Mouse (Mus musculus): ENCODE measurements at regions not wholly inside any gene's neighbourhood (a gene's known extent, or its start where the extent isn't known, plus 50 kb on each side); places are given as distances from the start of the nearest gene placed in this dataset.

DNA sequence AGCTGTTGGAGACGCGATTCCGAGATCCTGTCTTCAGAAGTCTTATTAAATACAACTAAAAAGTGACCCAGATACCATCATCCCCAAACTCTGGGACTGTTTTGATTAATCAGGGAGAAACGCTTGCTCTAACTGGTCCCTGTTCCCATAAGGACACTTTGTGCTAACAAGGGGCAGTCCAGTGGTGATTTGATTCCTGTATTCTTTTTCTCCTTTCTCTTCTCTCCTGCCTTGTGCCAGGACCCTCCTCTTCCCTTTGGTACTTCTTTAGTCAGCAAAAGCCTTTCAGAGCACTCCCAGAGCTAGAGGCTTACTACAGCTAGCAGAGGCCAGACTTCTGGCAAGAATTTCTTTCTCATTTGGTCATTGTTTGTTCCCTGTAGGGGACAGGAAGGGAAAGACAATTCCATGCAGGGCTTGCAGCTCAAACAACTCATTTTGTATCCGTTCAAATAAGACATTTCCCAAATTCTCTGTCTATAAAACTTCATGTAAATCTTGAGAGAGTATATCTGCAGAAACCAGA lies 337.3 kb upstream of the Prickle1 start:
- Histone ChIP-seq H3K27ac (peak overlapping the region; percentile 74), H3K9me3 (replicated peaks) (no peaks in the 10 kb centered on the region), H3K4me1 (peaks cover 15% of the 10 kb centered on the region), H3K4me3 (no peak overlapping the region), H3K27me3 (ENCODE audit: low read depth, poor library complexity, severe bottlenecking) (no peaks in the 10 kb centered on the region), H3K36me3 (no peaks in the 10 kb centered on the region)
- no peak for DNase-seq (ENCODE audit: low spot score)
- WGBS, result 77% methylated on average over 5 of the region's 5 CpGs

DNA sequence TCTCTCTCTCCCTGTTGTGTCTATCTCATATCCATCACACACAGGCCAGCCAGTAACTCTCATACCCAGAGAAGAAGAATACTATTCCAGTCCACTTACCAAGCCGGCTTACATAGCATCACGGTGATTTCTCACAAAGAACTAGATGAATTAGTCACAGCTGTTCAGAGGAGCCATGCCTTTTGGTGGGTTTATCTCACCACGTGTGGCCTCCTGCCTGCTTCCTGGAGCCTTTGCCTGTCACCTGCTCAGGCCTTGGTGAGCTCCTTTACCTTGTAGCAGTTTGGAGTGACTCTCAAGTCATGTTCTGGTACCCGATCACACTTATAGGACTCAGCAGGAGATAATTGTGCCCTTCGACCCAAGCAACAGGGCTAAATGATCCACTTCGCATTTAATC lies 331.2 kb upstream of the Prickle1 start:
- Histone ChIP-seq H3K36me3 (no peaks in the 10 kb centered on the region), H3K27ac (peak overlapping the region; percentile 66), H3K4me1 (peaks cover 17% of the 10 kb centered on the region), H3K9me3 (replicated peaks) (no peaks in the 10 kb centered on the region), H3K27me3 (ENCODE audit: low read depth, poor library complexity, severe bottlenecking) (no peaks in the 10 kb centered on the region), H3K4me3 (no peak overlapping the region)
- 41% methylated on average over 6 of the region's 6 CpGs for WGBS
- no peak for DNase-seq (ENCODE audit: low spot score)

DNA sequence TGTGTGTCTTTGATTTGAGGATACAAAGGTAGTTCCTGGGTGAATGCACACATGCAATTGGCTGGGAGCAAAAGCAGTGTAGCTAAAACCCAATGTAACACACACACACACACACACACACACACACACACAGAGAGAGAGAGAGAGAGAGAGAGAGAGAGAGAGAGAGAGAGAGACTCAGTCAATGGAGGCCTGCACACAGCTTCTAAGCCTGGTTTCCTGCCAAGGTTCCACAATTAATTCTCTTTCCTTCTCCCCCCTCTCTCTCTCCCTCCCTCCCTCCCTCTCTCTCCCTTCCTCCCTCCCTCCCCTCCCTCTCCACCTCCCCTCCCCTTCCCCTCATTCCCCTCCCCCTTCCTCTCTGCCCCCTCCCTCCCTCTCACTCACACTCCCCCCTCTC lies 330.6 kb upstream of the Prickle1 start:
- DNase-seq (ENCODE audit: low spot score), result no peak

DNA sequence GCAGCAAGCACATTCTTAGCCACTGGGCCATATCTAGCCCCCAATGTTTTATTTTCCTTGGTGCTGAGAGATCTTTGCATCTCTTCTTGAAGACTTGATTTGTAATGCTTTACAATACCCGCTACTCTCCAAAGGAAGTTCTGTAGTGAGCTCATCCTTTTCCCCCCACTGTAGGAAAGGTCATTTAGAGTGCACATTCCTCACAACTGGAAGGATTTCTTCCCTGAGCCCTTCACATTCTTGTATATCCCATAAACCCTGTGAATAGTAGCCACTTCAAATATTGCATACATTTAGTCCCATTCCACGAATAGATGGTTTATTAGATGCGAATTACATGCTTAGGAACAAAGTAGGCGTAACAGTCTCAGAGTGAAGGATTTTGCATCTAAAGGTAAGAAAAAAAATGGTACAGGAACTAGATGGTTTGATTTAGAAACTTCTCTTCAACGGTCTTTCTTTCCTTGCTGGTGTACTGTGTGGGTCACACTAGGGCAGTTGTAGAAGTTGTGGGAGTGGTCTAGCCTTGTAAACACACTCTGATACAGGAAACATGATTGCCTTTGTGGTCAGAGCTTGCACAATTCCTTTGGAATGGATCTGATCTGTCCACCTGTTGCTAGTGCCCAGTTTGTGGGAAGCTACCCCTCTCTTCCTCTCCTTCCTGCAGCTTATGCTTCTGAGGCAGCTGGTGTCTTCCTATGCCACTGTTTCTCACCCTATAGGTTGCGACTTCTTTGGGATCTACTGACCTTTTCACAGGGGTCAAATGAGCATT lies 326.0 kb upstream of the Prickle1 start:
- peak overlapping the region; percentile 50 for H3K27ac ChIP-seq

More for the DNA sequence above, 330.6 kb upstream of the Prickle1 start:
- Histone ChIP-seq H3K36me3 (no peaks in the 10 kb centered on the region), H3K27ac (peak overlapping the region; percentile 66), H3K4me1 (peaks cover 20% of the 10 kb centered on the region), H3K9me3 (replicated peaks) (no peaks in the 10 kb centered on the region), H3K27me3 (ENCODE audit: low read depth, poor library complexity, severe bottlenecking) (no peaks in the 10 kb centered on the region), H3K4me3 (no peak overlapping the region)

DNA sequence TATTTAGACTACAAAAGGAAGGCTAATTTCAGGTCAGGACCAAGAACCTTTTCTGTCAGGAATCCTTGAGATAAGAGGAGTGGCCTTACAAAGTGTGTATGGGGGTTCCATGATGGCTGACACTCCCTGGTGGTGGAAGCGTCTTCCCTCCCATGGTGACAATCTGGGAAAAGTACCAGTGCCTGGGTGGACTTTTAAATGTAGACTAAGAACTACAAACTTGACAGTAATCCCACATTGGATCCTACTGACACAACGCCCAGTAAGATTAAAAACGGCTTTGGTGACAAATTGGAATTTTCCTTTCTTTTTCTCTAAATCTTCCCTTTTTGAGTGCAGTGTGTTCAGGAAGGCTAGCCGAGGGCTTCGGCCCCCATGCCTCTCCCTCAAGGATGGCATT lies 325.3 kb upstream of the Prickle1 start:
- Histone ChIP-seq H3K27me3 (ENCODE audit: low read depth, poor library complexity, severe bottlenecking) (no peaks in the 10 kb centered on the region), H3K4me3 (no peak overlapping the region), H3K36me3 (no peaks in the 10 kb centered on the region), H3K27ac (peak overlapping the region; percentile 50), H3K9me3 (replicated peaks) (no peaks in the 10 kb centered on the region), H3K4me1 (peaks cover 41% of the 10 kb centered on the region)
- 91% methylated on average over 5 of the region's 5 CpGs for WGBS
- no peak for DNase-seq (ENCODE audit: low spot score)

More for the DNA sequence above, 326.0 kb upstream of the Prickle1 start:
- peaks cover 45% of the 10 kb centered on the region for H3K4me1 ChIP-seq
- no peaks in the 10 kb centered on the region for H3K36me3 ChIP-seq
- DNase-seq (ENCODE audit: low spot score), result no peak
- no peaks in the 10 kb centered on the region for H3K9me3 ChIP-seq (replicated peaks)
- H3K27me3 ChIP-seq (ENCODE audit: low read depth, poor library complexity, severe bottlenecking), result no peaks in the 10 kb centered on the region
- WGBS, result 91% methylated on average over 6 of the region's 6 CpGs
- H3K4me3 ChIP-seq, result no peak overlapping the region

DNA sequence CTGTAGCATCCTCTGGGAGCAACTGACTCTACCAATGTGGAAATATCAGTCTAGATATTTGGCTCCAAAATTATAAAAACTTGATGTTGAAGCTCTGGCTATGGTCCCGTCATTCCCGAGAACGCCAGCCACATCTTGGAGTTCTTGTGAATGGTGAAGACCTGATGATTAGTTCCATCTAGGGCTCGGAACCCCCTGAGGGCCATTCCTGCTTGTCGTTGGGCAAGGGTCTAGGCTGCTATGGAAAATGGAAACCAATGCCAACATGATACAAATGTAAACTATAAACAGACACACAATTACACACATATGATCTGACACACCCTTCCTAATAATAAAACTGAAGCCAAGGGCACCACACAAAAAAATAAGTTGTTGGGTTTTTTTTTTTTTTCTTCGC lies 323.9 kb upstream of the Prickle1 start:
- 92% methylated on average over 6 of the region's 6 CpGs for WGBS
- DNase-seq (ENCODE audit: low spot score), result no peak
- Histone ChIP-seq H3K4me1 (peaks cover 39% of the 10 kb centered on the region), H3K36me3 (no peaks in the 10 kb centered on the region), H3K4me3 (no peak overlapping the region), H3K27me3 (ENCODE audit: low read depth, poor library complexity, severe bottlenecking) (no peaks in the 10 kb centered on the region), H3K27ac (no peak overlapping the region; the same call in 1 of the 2 replicates), H3K9me3 (replicated peaks) (no peaks in the 10 kb centered on the region)

DNA sequence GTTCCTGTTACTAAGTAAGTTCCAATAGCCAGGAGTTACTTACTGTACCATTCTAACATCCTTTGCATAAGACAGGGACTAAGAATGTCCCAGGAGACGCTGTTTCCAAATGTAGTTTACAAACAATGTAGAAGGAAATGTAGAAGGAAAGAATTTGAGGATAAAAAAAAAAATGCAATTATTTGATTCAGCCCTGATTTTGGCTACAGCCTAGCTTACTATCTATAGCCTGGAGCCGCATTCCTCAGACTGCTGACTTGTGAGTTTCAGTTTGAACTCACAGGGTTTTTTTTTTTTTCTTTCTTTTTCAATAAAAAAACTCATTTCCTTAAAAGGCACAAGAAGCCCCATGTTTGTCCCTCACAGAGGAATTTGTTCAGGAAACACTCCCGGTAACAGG lies 321.2 kb upstream of the Prickle1 start:
- Histone ChIP-seq H3K4me1 (peaks cover 59% of the 10 kb centered on the region), H3K9me3 (replicated peaks) (no peaks in the 10 kb centered on the region), H3K36me3 (no peaks in the 10 kb centered on the region), H3K27ac (peak overlapping the region; percentile 61), H3K27me3 (ENCODE audit: low read depth, poor library complexity, severe bottlenecking) (no peaks in the 10 kb centered on the region), H3K4me3 (no peak overlapping the region)
- DNase-seq (ENCODE audit: low spot score), result no peak
- WGBS, result 58% methylated on average over 3 of the region's 3 CpGs

DNA sequence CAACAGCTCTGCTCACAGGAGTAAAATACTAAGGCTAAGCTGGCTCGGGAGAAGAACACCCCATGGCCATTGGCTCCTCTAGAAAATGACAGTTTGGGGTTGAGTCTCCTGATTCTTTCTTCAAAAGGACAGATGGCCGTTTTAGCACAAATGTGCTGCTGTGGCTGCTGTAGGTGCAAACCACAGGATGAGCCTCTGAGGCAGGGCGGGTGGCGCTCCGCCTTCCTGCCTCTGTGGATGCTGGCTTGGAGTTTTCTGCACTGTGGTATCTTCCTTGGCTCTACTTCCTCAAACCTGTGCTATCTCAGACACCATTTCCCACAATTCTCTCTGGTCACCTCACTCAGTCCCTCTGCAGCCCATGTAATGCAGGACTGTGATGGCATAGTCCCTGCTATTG lies 317.8 kb upstream of the Prickle1 start:
- Histone ChIP-seq H3K27ac (peak overlapping the region; percentile 61), H3K36me3 (no peaks in the 10 kb centered on the region), H3K4me1 (peaks cover 64% of the 10 kb centered on the region), H3K27me3 (ENCODE audit: low read depth, poor library complexity, severe bottlenecking) (no peaks in the 10 kb centered on the region), H3K9me3 (replicated peaks) (no peaks in the 10 kb centered on the region), H3K4me3 (no peak overlapping the region)
- DNase-seq (ENCODE audit: low spot score), result no peak
- WGBS, result 56% methylated on average over 5 of the region's 5 CpGs

DNA sequence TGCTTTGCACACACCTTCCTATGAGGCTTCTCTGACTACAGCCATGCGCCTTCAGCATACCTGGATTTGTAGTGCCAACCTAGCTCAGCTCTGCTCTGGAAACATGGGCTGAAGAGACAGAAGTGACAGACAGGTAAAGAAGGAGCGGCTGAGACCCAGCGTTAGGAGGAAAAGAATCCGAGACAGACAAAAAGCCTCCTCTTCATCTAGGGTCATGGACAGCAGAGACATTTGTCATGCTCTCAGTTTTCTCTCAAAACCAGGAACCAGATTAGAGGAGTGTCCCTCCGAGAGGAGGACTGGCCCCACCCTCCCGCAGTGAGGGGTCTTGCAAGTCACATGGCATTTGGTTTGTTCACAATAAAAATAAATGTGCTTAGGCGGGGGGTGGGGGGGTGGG lies 317.4 kb upstream of the Prickle1 start:
- peaks cover 62% of the 10 kb centered on the region for H3K4me1 ChIP-seq
- H3K27me3 ChIP-seq (ENCODE audit: low read depth, poor library complexity, severe bottlenecking), result no peaks in the 10 kb centered on the region
- no peak overlapping the region for H3K4me3 ChIP-seq
- no peaks in the 10 kb centered on the region for H3K36me3 ChIP-seq
- H3K27ac ChIP-seq, result peak overlapping the region; percentile 61
- 41% methylated on average over 7 of the region's 7 CpGs for WGBS
- H3K9me3 ChIP-seq (replicated peaks), result no peaks in the 10 kb centered on the region
- DNase-seq (ENCODE audit: low spot score), result no peak

DNA sequence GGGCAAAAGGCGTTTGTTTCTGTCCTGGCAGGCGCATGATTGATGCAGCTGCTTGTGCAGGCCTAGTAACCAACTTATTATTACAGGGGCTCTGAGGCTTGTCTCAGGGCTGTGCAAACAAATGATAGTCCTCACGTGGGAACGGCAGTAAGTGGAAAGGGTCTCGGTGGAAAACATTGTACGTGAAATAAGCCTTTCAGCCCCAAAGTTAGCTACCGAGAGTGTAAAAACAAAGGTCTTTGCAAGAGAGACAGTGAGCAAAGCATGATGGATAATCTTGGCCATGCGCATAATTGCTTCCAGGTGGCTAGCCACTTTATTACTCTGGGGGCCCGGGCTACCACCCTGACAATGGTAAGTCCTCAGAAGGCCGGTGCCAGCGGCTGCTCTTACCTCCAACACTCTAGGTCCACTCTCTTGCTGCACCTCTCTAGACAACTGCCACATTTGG lies 315.3 kb upstream of the Prickle1 start:
- Histone ChIP-seq H3K27me3 (ENCODE audit: low read depth, poor library complexity, severe bottlenecking) (no peaks in the 10 kb centered on the region), H3K4me3 (peak overlapping the region; percentile 13; the same call in 1 of the 2 replicates), H3K9me3 (replicated peaks) (no peaks in the 10 kb centered on the region), H3K27ac (peak overlapping the region; percentile 88), H3K4me1 (peaks cover 63% of the 10 kb centered on the region), H3K36me3 (no peaks in the 10 kb centered on the region)
- 11% methylated on average over 11 of the region's 11 CpGs for WGBS
- peak; percentile 82 for DNase-seq (ENCODE audit: low spot score)

DNA sequence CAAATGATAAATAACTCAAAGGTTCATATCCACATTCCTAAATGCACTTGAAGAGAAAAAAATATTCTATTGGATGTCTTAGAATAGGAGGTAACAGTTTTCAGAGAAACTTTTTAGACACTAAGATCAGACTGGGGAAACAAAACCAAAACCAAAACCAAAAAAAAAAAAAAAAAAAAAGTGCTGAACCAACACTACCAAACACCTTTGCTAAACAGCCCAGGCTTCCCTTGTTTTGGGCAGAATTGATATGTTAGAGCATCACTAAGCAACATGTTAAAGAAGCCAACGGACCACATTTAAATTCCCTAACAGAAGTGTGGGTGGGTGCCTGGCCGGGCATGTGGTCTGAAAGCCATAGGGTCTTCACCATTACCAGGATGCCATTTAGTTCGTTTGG lies 314.5 kb upstream of the Prickle1 start:
- Histone ChIP-seq H3K9me3 (replicated peaks) (no peaks in the 10 kb centered on the region), H3K4me1 (peaks cover 72% of the 10 kb centered on the region), H3K27ac (peak overlapping the region; percentile 88; the same call in 1 of the 2 replicates), H3K4me3 (no peak overlapping the region), H3K27me3 (ENCODE audit: low read depth, poor library complexity, severe bottlenecking) (no peaks in the 10 kb centered on the region), H3K36me3 (no peaks in the 10 kb centered on the region)
- no peak for DNase-seq (ENCODE audit: low spot score)
- WGBS, result 81% methylated on average over 3 of the region's 3 CpGs

DNA sequence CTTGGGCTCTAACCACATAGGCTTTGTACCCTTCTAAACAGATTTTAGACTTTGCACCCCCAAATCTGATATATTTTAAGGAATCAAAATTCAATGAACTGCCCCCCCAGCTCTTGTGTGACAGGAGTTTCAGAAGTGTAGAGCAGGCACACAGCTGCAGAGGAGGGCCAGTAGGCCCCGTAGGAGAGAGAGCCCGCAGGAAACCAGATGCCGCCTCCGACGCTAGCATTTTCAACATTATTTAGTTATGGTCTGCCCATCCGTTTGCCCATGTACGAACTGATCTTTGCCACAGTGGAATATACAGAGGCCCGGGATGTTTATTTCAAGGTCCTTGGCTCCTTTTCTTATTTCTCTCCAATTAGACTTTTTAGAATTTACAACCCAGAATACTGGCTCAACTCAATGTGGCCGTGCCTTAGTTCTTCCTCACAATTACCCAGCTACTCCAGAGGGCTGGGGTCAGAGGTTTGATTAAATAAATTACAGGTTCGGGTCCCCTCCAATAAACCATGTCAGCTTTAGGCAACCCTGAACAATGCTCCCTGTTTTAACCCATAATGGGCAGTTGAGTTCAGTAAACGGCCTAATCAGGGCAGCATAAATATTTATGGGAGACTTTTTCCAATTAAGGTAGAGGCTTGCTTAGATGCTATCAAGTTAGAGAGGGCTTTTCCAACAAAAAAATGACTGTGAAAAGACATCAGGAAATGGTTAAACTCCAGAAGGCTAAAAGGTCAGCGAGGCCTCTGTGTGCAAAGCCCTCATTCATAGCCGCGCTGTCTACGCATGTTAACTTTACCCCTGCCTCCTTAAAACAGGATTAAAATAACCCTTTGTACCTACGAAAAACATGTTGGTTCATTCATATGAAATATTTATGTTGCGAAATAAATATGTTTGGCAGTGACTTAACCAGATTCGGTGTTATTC lies 308.2 kb upstream of the Prickle1 start:
- H3K4me3 ChIP-seq, result peak overlapping the region; percentile 10; the same call in 1 of the 2 replicates
- H3K9me3 ChIP-seq (replicated peaks), result no peaks in the 10 kb centered on the region
- peak overlapping the region; percentile 85 for H3K27ac ChIP-seq
- no peaks in the 10 kb centered on the region for H3K36me3 ChIP-seq
- DNase-seq (ENCODE audit: low spot score), result peak; percentile 63
- H3K27me3 ChIP-seq (ENCODE audit: low read depth, poor library complexity, severe bottlenecking), result no peaks in the 10 kb centered on the region
- H3K4me1 ChIP-seq, result peaks cover 69% of the 10 kb centered on the region
- 18% methylated on average over 18 of the region's 18 CpGs for WGBS

DNA sequence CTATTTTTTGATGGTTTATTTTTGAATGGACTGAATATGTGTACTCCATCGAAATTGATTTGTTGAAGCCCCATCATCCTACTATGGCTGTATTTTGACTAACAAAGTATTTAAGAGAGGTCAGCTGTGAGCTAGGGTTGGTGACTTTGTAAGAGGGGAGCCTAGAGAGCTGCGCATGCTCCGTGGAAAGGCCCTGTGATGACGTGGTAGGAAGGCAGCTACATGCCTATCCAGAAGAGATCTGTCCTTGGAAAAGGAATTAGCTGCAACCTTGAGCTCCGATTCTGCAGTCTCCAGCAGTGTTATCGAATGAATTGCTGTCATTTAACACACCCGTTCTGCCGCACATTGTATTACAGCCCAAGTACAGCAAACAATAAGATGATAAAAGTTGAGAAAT lies 287.1 kb upstream of the Prickle1 start:
- Histone ChIP-seq H3K36me3 (no peaks in the 10 kb centered on the region), H3K27me3 (ENCODE audit: low read depth, poor library complexity, severe bottlenecking) (no peaks in the 10 kb centered on the region), H3K4me1 (peaks cover 23% of the 10 kb centered on the region), H3K27ac (no peak overlapping the region), H3K4me3 (no peak overlapping the region), H3K9me3 (replicated peaks) (no peaks in the 10 kb centered on the region)
- DNase-seq (ENCODE audit: low spot score), result no peak
- 95% methylated on average over 8 of the region's 8 CpGs for WGBS
